Mouse (Mus musculus): ENCODE results near the gene Tagln2.

DNA sequence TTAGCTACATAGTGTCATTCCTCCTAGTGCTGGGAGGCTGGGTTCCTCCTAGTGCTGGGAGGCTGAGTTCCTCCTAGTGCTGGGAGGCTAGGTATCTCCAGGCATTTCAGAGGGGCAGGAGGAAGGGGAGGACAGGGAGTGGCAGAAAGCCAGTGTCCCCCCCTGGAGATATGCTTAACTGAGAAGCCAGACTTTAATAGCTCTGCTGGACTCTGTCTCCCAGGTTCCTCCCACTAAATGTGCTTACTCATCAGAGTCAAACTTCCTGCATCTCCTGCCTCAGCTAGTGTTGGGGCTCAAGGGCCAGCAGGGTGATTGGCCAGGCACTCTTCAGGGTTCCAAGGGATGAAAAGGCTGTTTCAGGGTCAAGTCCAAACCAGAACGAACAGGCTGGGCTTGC, 15.5 kb downstream of the Tagln2 start:
- TF ChIP-seq CTCF (IDR thresholded peaks at IDR 0.05; ENCODE audit: low read depth, low read length) (no peak), GATA1 (IDR thresholded peaks at IDR 0.05; ENCODE audit: borderline replicate concordance, low read length) (no peak), TAL1 (conservative IDR thresholded peaks at IDR 0.05; ENCODE audit: low read depth, low read length) (no peak), POLR2AphosphoS5 (IDR thresholded peaks at IDR 0.05; ENCODE audit: insufficient replicate concordance, low read depth, low read length) (no peak)

Data from G1E (cell line).